Mouse (Mus musculus): Measurements from ENCODE around the gene Ociad2. TPM values are rescaled to one million over a fixed set of nuclear protein-coding genes. Genes with fewer than 3 reads are reported as not detected.
A peak's percentile ranks its signal among the peaks of the same experiment; 100 is the strongest.

Ociad2 gene
- total and polyA plus RNA-seq, 2 experiments, result 4.3 to 8.4 TPM

DNA sequence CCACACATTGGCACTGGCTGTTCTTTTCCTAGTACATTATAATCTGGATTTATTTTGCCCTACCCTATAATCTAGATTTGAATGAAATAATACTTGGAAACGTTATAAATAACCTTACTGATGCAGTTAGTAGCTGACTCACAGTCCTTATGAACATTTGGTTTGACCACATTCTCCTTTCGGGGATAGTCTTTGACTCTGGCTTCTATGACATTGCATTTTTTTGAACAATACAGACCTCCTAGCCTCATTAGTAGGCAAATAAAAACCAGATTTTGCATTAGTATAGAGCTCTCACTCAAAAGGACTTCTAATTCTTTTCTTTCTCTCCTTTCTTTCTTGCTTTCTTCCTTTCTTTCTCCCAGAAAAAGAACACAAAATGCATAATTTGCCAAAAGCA lies 50.9 kb downstream of the Ociad2 start:
- 74% methylated on average over 2 of the region's 2 CpGs for WGBS
- H3K27ac ChIP-seq (replicated peaks; ENCODE audit: insufficient read depth, low read depth, low read length), result no peak overlapping the region
- no peak for TF ChIP-seq CTCF (IDR thresholded peaks at IDR 0.05; ENCODE audit: low read depth, low read length)
- TF ChIP-seq POLR2A (IDR thresholded peaks at IDR 0.05; ENCODE audit: extremely low read depth, insufficient read depth, low read length), result no peak
- no peak for DNase-seq (ENCODE audit: extremely low read depth, low read depth, low spot score)
- no peak overlapping the region for H3K9ac ChIP-seq (ENCODE audit: low read depth, low read length)
- peaks cover 4% of the 10 kb centered on the region; the same call in 1 of the 2 replicates for H3K79me2 ChIP-seq (ENCODE audit: control insufficient read depth, insufficient read depth, low read length)
- H3K27me3 ChIP-seq (ENCODE audit: control insufficient read depth, insufficient read depth, low read length), result no peaks in the 10 kb centered on the region
- H3K4me1 ChIP-seq (ENCODE audit: control insufficient read depth, insufficient read depth, low read length), result peaks cover 5% of the 10 kb centered on the region; the same call in 1 of the 2 replicates
- H3K36me3 ChIP-seq (ENCODE audit: control insufficient read depth, insufficient read depth, low read length), result peaks cover 2% of the 10 kb centered on the region; the same call in 1 of the 2 replicates
- no peak overlapping the region for H3K4me3 ChIP-seq (ENCODE audit: insufficient read depth, low read depth, low read length)

DNA sequence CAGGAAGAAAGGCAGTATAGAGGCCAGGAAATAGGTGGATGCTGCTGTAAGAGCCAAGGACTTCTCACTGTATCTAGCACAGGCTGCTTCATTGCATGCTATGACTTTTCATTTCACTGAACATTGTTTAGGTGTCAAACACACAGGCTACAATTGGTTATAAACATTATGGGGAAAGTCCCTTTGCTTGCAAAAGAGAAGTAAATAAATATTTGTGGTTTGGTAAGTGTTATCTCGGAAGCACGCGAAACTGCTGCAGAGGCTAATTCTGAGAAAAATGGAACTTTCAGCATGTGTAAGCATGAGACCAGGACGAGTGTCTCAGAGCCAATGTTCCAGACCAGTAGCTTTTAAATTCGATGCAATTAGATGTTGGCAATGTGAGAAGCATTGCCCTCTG lies 54.2 kb downstream of the Ociad2 start:
- WGBS, result 15% methylated on average over 5 of the region's 5 CpGs

DNA sequence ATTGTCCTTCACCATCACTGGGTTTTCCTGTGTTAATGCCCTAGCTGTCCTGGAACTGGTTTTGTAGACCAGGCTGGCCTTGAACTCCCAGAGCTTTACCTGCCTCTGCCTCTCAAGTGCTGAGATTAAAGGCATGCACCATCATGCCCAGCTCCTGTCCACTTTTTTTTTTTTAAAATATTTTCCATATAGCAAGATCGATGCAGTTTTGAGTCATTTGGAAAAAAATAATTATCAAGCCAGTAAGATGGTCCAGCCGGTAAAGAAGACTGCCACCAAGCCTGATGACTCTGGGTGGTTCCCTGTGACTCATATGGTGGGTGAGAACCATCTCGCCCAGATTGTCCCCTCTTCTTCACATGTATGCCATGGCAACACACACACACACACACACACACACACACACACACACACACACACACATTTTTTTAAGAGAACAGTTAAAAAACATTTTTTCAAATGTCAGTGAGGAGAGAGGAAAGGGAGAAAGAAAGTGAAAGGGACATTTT lies 55.3 kb downstream of the Ociad2 start:
- 94% methylated on average over 3 of the region's 3 CpGs for WGBS
- no peak for DNase-seq (ENCODE audit: extremely low read depth, low read depth, low spot score)
- H3K36me3 ChIP-seq (ENCODE audit: control insufficient read depth, insufficient read depth, low read length), result no peaks in the 10 kb centered on the region
- H3K27ac ChIP-seq (replicated peaks; ENCODE audit: insufficient read depth, low read depth, low read length), result no peak overlapping the region
- H3K79me2 ChIP-seq (ENCODE audit: control insufficient read depth, insufficient read depth, low read length), result no peaks in the 10 kb centered on the region
- H3K9ac ChIP-seq (ENCODE audit: low read depth, low read length), result no peak overlapping the region
- TF ChIP-seq CTCF (IDR thresholded peaks at IDR 0.05; ENCODE audit: low read depth, low read length), result no peak
- TF ChIP-seq POLR2A (IDR thresholded peaks at IDR 0.05; ENCODE audit: extremely low read depth, insufficient read depth, low read length), result no peak
- peaks cover 3% of the 10 kb centered on the region for H3K4me1 ChIP-seq (ENCODE audit: control insufficient read depth, insufficient read depth, low read length)
- H3K4me3 ChIP-seq (ENCODE audit: insufficient read depth, low read depth, low read length), result no peak overlapping the region
- no peaks in the 10 kb centered on the region for H3K27me3 ChIP-seq (ENCODE audit: control insufficient read depth, insufficient read depth, low read length)

More for the DNA sequence above, 54.2 kb downstream of the Ociad2 start:
- Histone ChIP-seq H3K36me3 (ENCODE audit: control insufficient read depth, insufficient read depth, low read length) (no peaks in the 10 kb centered on the region), H3K9ac (ENCODE audit: low read depth, low read length) (no peak overlapping the region), H3K79me2 (ENCODE audit: control insufficient read depth, insufficient read depth, low read length) (no peaks in the 10 kb centered on the region), H3K27me3 (ENCODE audit: control insufficient read depth, insufficient read depth, low read length) (no peaks in the 10 kb centered on the region), H3K4me1 (ENCODE audit: control insufficient read depth, insufficient read depth, low read length) (peaks cover 3% of the 10 kb centered on the region; the same call in 1 of the 2 replicates), H3K27ac (replicated peaks; ENCODE audit: insufficient read depth, low read depth, low read length) (no peak overlapping the region), H3K4me3 (ENCODE audit: insufficient read depth, low read depth, low read length) (no peak overlapping the region)
- TF ChIP-seq POLR2A (IDR thresholded peaks at IDR 0.05; ENCODE audit: extremely low read depth, insufficient read depth, low read length) (no peak), CTCF (IDR thresholded peaks at IDR 0.05; ENCODE audit: low read depth, low read length) (no peak)
- DNase-seq (ENCODE audit: extremely low read depth, low read depth, low spot score), result peak; percentile 25

DNA sequence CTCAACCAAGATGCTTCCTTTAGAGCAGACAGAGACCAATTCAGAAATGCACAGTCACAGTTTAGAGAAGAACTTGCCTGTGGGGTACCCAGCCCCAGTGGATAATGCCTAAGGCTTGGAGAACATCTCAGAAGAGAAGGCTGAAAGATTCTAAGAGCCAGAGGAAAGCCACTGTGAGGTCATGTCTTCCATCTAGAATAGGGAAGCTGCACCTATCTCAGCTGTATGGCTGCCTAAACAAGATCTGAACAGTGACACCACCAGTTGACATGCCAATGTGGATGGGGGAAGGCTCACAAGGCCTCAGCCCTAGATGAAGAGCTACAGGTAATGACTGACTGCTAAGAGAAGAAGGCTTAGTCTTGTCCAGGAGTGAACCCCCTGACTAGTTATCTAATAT lies 56.8 kb downstream of the Ociad2 start:
- H3K4me3 ChIP-seq (ENCODE audit: insufficient read depth, low read depth, low read length), result no peak overlapping the region
- no peaks in the 10 kb centered on the region for H3K36me3 ChIP-seq (ENCODE audit: control insufficient read depth, insufficient read depth, low read length)
- no peak overlapping the region for H3K9ac ChIP-seq (ENCODE audit: low read depth, low read length)
- no peak overlapping the region for H3K27ac ChIP-seq (replicated peaks; ENCODE audit: insufficient read depth, low read depth, low read length)
- DNase-seq (ENCODE audit: extremely low read depth, low read depth, low spot score), result no peak
- TF ChIP-seq CTCF (IDR thresholded peaks at IDR 0.05; ENCODE audit: low read depth, low read length), result no peak
- TF ChIP-seq POLR2A (IDR thresholded peaks at IDR 0.05; ENCODE audit: extremely low read depth, insufficient read depth, low read length), result no peak
- H3K4me1 ChIP-seq (ENCODE audit: control insufficient read depth, insufficient read depth, low read length), result peaks cover 8% of the 10 kb centered on the region
- H3K79me2 ChIP-seq (ENCODE audit: control insufficient read depth, insufficient read depth, low read length), result no peaks in the 10 kb centered on the region
- H3K27me3 ChIP-seq (ENCODE audit: control insufficient read depth, insufficient read depth, low read length), result no peaks in the 10 kb centered on the region

DNA sequence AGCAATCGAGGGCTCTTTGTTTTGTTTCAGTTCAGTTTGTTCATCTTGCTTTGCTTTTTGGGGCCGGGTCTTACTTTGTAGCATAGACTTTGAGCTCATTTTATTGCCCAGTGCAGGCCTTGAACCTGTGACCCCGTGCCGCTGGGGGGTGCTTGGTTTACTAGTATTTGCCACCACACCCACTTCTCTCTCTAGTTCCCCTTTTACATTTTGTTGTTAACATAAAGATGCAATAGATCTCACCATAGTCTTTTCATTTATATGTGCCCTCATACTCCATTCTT lies 60.3 kb downstream of the Ociad2 start:
- no peaks in the 10 kb centered on the region for H3K79me2 ChIP-seq (ENCODE audit: control insufficient read depth, insufficient read depth, low read length)
- H3K36me3 ChIP-seq (ENCODE audit: control insufficient read depth, insufficient read depth, low read length), result no peaks in the 10 kb centered on the region
- WGBS, result 25% methylated on average over 4 of the region's 4 CpGs
- no peaks in the 10 kb centered on the region for H3K27me3 ChIP-seq (ENCODE audit: control insufficient read depth, insufficient read depth, low read length)
- TF ChIP-seq POLR2A (IDR thresholded peaks at IDR 0.05; ENCODE audit: extremely low read depth, insufficient read depth, low read length) (no peak), CTCF (IDR thresholded peaks at IDR 0.05; ENCODE audit: low read depth, low read length) (no peak)
- peaks cover 5% of the 10 kb centered on the region for H3K4me1 ChIP-seq (ENCODE audit: control insufficient read depth, insufficient read depth, low read length)
- H3K9ac ChIP-seq (ENCODE audit: low read depth, low read length), result no peak overlapping the region
- no peak overlapping the region for H3K27ac ChIP-seq (replicated peaks; ENCODE audit: insufficient read depth, low read depth, low read length)
- H3K4me3 ChIP-seq (ENCODE audit: insufficient read depth, low read depth, low read length), result no peak overlapping the region
- DNase-seq (ENCODE audit: extremely low read depth, low read depth, low spot score), result no peak

DNA sequence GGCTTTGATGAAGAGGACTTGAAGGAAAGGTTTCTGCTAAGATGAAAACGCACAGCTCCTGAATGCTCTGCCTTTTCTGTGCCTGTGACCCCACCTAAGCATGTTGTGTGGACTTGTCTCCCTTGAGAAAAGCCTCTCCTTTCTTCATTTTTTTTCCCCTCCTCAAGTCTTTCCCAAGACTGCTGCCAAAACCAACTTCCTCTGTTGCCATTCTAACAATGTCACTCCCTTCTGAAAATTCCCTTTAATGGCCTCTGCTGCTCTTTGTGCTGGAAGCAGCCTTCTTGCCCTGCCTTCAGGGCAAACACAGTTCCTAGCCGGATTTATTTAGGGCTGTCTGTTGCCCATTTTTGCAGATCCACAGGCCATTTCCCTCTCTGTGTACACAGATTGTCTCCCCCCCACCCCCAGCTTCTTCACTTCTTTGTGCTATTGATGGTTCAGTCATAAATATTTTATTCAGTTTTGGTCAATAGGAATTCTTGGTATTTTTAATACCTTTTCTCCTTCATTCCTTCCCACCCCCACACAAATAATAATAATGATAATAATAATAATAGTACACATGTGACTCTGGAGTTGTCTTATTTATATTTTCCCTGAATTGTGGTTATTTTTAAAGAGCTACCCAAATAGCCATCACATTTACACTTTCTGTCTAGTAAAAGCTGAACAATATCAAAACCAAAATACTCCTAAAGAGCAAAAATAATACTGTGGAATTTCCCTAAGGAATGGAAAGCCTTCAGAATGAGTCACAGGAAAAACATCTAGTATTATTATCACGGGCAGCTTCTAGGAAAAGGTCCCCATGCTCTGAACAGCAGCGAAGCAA lies 60.9 kb downstream of the Ociad2 start:
- Histone ChIP-seq H3K4me3 (ENCODE audit: insufficient read depth, low read depth, low read length) (no peak overlapping the region), H3K79me2 (ENCODE audit: control insufficient read depth, insufficient read depth, low read length) (no peaks in the 10 kb centered on the region), H3K9ac (ENCODE audit: low read depth, low read length) (no peak overlapping the region), H3K4me1 (ENCODE audit: control insufficient read depth, insufficient read depth, low read length) (peaks cover 5% of the 10 kb centered on the region), H3K36me3 (ENCODE audit: control insufficient read depth, insufficient read depth, low read length) (no peaks in the 10 kb centered on the region), H3K27me3 (ENCODE audit: control insufficient read depth, insufficient read depth, low read length) (no peaks in the 10 kb centered on the region), H3K27ac (replicated peaks; ENCODE audit: insufficient read depth, low read depth, low read length) (no peak overlapping the region)
- WGBS, result 51% methylated on average over 4 of the region's 4 CpGs
- no peak for DNase-seq (ENCODE audit: extremely low read depth, low read depth, low spot score)
- no peak for TF ChIP-seq CTCF (IDR thresholded peaks at IDR 0.05; ENCODE audit: low read depth, low read length)
- TF ChIP-seq POLR2A (IDR thresholded peaks at IDR 0.05; ENCODE audit: extremely low read depth, insufficient read depth, low read length), result no peak
